Comparison of ENCODE assay signal across 8 mouse cellular contexts in genomic region chr6:87937178-87937788, GRCm38 (mm10). TPM values are rescaled to one million over a fixed set of nuclear protein-coding genes. Genes with fewer than 3 reads are reported as not detected.
DNase-seq lines count a peak whose midpoint lies in the region; ATAC-seq and TF ChIP-seq lines count a peak whose summit lies in the region.
"Had no signal": no experiment of that assay in that cellular context is flagged by ENCODE, and none has a peak within 500 bp of the region (broad histone marks: within the 10 kb centered on the region; RNA-seq: fewer than 3 reads in every experiment).

No protein-coding gene starts in this region.

- 39% methylated on average over 19 of the region's 19 CpGs for WGBS in limb, embryonic 12.5 days
- 32% methylated on average over 19 of the region's 19 CpGs for WGBS in neural tube, embryonic 13.5 days

- intact Hi-C loops in left cerebral cortex, adult 2 months (cut with DNase I) = no loop called here

- H3K9me3 ChIP-seq in limb, embryonic 12.5 days = no peaks in the 10 kb centered on the region
- H3K9me3 ChIP-seq in neural tube, embryonic 13.5 days = no peaks in the 10 kb centered on the region

- peaks cover 44% of the 10 kb centered on the region for H3K36me3 ChIP-seq in limb, embryonic 12.5 days
- H3K36me3 ChIP-seq in neural tube, embryonic 13.5 days = peaks cover 50% of the 10 kb centered on the region

- H3K27ac ChIP-seq in limb, embryonic 12.5 days = peak overlapping the region; percentile 2; the same call in 1 of the 2 replicates
- peak overlapping the region; percentile 64 for H3K27ac ChIP-seq in neural tube, embryonic 13.5 days (replicated peaks)
- H3K27ac ChIP-seq in left cerebral cortex, adult 2 months = no peak overlapping the region

- no peak overlapping the region for H3K9ac ChIP-seq in limb, embryonic 12.5 days (replicated peaks)
- 0 out of 2 replicates have a peak overlapping the region, but pooled peaks have one; percentile 22 for H3K9ac ChIP-seq in neural tube, embryonic 13.5 days

- no peaks in the 10 kb centered on the region for H3K27me3 ChIP-seq in limb, embryonic 12.5 days
- H3K27me3 ChIP-seq in neural tube, embryonic 13.5 days = no peaks in the 10 kb centered on the region

- TF ChIP-seq CTCF in left cerebral cortex, adult 2 months (IDR thresholded peaks at IDR 0.05) = no peak

- no peak overlapping the region for H3K4me3 ChIP-seq in limb, embryonic 12.5 days (replicated peaks)
- no peak overlapping the region for H3K4me3 ChIP-seq in neural tube, embryonic 13.5 days
- H3K4me3 ChIP-seq in left cerebral cortex, adult 2 months = no peak overlapping the region
- H3K4me3 ChIP-seq: megakaryocyte, embryonic 14.5 days had no signal

- H3K4me1 ChIP-seq in limb, embryonic 12.5 days (replicated peaks) = 0 out of 2 replicates have a peak, but pooled peaks cover 6% of the 10 kb centered on the region
- H3K4me1 ChIP-seq in neural tube, embryonic 13.5 days (replicated peaks) = peaks cover 6% of the 10 kb centered on the region

- peak; percentile 93 for DNase-seq in MN1 (ENCODE audit: low spot score)
- DNase-seq in embryo, embryonic 10 days (ENCODE audit: low spot score) = peak; percentile 91
- peak; percentile 65 for DNase-seq in heart, postnatal 4 days
- DNase-seq in urinary bladder, adult 18-20 months (ENCODE audit: low spot score in 2 of 2) = no peak
- no peak for DNase-seq in left cerebral cortex, adult 2 months (ENCODE audit: extremely low spot score in 1 of 2, low spot score in 2 of 2)

- no peak overlapping the region for H3K4me2 ChIP-seq in limb, embryonic 12.5 days
- H3K4me2 ChIP-seq in neural tube, embryonic 13.5 days = 0 out of 2 replicates have a peak overlapping the region, but pooled peaks have one; percentile 16

- ATAC-seq in limb, embryonic 12.5 days (ENCODE audit: insufficient number of reproducible peaks, insufficient read depth, low FRiP score, low TSS enrichment, low read depth) = peak; percentile 90
- peak; percentile 96 for ATAC-seq in neural tube, embryonic 13.5 days (ENCODE audit: low read depth)

RNA-seq across cellular contexts. Expression of gene Hmces, which starts 23.5 kb away (rescaled TPM):
- total RNA-seq in heart, postnatal 4 days (2021) = 10 to 100 TPM; 14.0 to 16.3 TPM
- 71.9 and 72.1 TPM in 2 replicates for polyA plus RNA-seq in limb, embryonic 12.5 days (2016; fragmentation: Nextera tagmentation; extraction: Ambion mirVana)
- 34.1 and 34.9 TPM in 2 replicates for polyA plus RNA-seq in neural tube, embryonic 13.5 days (2015; fragmentation: Nextera tagmentation; extraction: Ambion mirVana)
- total RNA-seq in left cerebral cortex, adult 2 months (2021) = 10 to 100 TPM; 27.5 to 28.6 TPM

RNA-seq across cellular contexts. Expression of gene H1fx, which starts 44.2 kb away (rescaled TPM):
- total RNA-seq in heart, postnatal 4 days (2021) = 10 to 100 TPM; 36.2 to 37.3 TPM
- polyA plus RNA-seq in limb, embryonic 12.5 days (2016; fragmentation: Nextera tagmentation; extraction: Ambion mirVana) = 72.9 and 129 TPM in 2 replicates
- polyA plus RNA-seq in neural tube, embryonic 13.5 days (2015; fragmentation: Nextera tagmentation; extraction: Ambion mirVana) = 31.1 and 43.6 TPM in 2 replicates
- total RNA-seq in left cerebral cortex, adult 2 months (2021) = 10 to 100 TPM; 56.4 to 66.3 TPM

RNA-seq across cellular contexts. Expression of gene Copg1, which starts 49.7 kb away (rescaled TPM):
- 10 to 100 TPM; 86.8 to 90.0 TPM for total RNA-seq in heart, postnatal 4 days (2021)
- 169 and 178 TPM in 2 replicates for polyA plus RNA-seq in limb, embryonic 12.5 days (2016; fragmentation: Nextera tagmentation; extraction: Ambion mirVana)
- polyA plus RNA-seq in neural tube, embryonic 13.5 days (2015; fragmentation: Nextera tagmentation; extraction: Ambion mirVana) = 166 and 172 TPM in 2 replicates
- total RNA-seq in left cerebral cortex, adult 2 months (2021) = 100 to 1,000 TPM; 232 TPM

Comparison
In these comparisons a context has a peak if more than half of its experiments do, and no peak if none do; other contexts are left out.
1. DNase-seq: peak in MN1 (single experiment), embryo, embryonic 10 days (single experiment) and heart, postnatal 4 days (single experiment); none in urinary bladder, adult 18-20 months (0 of 2) and left cerebral cortex, adult 2 months (0 of 2).